Mouse (Mus musculus): Measurements from ENCODE around the gene Slc1a4. TPM values are rescaled to one million over a fixed set of nuclear protein-coding genes. Genes with fewer than 3 reads are reported as not detected.

Gene Slc1a4
- polyA plus RNA-seq, 1 experiment from 2014 or later, result 9.6 TPM

GRCm38 (mm10) chr11:20348466-20348865 lies 16.0 kb upstream of the Slc1a4 start:
- H3K27ac ChIP-seq (replicated peaks; ENCODE audit: low read depth, low read length), result no peak overlapping the region
- no peaks in the 10 kb centered on the region for H3K9me3 ChIP-seq (ENCODE audit: control insufficient read depth, low read length)
- no peaks in the 10 kb centered on the region for H3K27me3 ChIP-seq (ENCODE audit: control insufficient read depth, insufficient read depth, low read length)
- ATAC-seq (ENCODE audit: insufficient number of reproducible peaks, low FRiP score, low TSS enrichment, low read depth) (no peak), DNase-seq (ENCODE audit: low spot score) (no peak)
- H3K4me1 ChIP-seq (ENCODE audit: control insufficient read depth, insufficient read depth, low read length), result no peaks in the 10 kb centered on the region
- no peaks in the 10 kb centered on the region for H3K36me3 ChIP-seq (ENCODE audit: control insufficient read depth, insufficient read depth, low read length)
- 82% methylated on average over 2 of the region's 2 CpGs for WGBS
- H3K4me2 ChIP-seq (ENCODE audit: low read depth, severe bottlenecking), result no peak overlapping the region
- no peak overlapping the region for H3K9ac ChIP-seq (ENCODE audit: low read length)
- H3K4me3 ChIP-seq (ENCODE audit: low read depth, low read length), result no peak overlapping the region

DNA sequence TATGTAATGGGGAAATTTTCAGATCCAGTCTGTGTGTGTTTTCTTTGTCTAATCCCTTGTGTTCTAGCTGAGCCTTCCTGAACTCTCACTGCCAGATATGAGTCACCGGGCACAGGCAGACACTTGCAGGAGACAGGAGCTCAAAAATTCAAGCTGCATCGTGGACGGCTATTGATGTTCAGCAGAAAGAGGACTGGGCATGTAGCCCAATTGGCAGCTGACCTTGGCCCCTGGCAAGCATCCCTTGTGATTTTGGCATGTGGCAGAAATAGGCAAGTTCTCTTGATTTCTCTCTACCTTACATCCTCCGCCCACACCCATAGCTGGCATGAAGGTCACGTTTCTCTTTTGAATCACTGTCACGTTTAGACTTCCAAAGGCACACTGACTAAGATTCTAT lies 15.0 kb upstream of the Slc1a4 start:
- H3K4me3 ChIP-seq (ENCODE audit: low read depth, low read length), result no peak overlapping the region
- 92% methylated on average over 6 of the region's 6 CpGs for WGBS
- H3K4me2 ChIP-seq (ENCODE audit: low read depth, severe bottlenecking), result no peak overlapping the region
- H3K36me3 ChIP-seq (ENCODE audit: control insufficient read depth, insufficient read depth, low read length), result no peaks in the 10 kb centered on the region
- H3K27me3 ChIP-seq (ENCODE audit: control insufficient read depth, insufficient read depth, low read length), result no peaks in the 10 kb centered on the region
- ATAC-seq (ENCODE audit: insufficient number of reproducible peaks, low FRiP score, low TSS enrichment, low read depth) (no peak), DNase-seq (ENCODE audit: low spot score) (no peak)
- no peak overlapping the region for H3K9ac ChIP-seq (ENCODE audit: low read length)
- H3K9me3 ChIP-seq (ENCODE audit: control insufficient read depth, low read length), result no peaks in the 10 kb centered on the region
- no peaks in the 10 kb centered on the region for H3K4me1 ChIP-seq (ENCODE audit: control insufficient read depth, insufficient read depth, low read length)
- no peak overlapping the region for H3K27ac ChIP-seq (replicated peaks; ENCODE audit: low read depth, low read length)

GRCm38 (mm10) chr11:20346369-20346768 lies 13.9 kb upstream of the Slc1a4 start:
- DNase-seq (ENCODE audit: low spot score), result no peak
- no peak overlapping the region for H3K4me2 ChIP-seq (ENCODE audit: low read depth, severe bottlenecking)
- 82% methylated on average over 2 of the region's 2 CpGs for WGBS

GRCm38 (mm10) chr11:20343952-20344351 lies 11.4 kb upstream of the Slc1a4 start:
- H3K4me2 ChIP-seq (ENCODE audit: low read depth, severe bottlenecking), result no peak overlapping the region
- no peaks in the 10 kb centered on the region for H3K9me3 ChIP-seq (ENCODE audit: control insufficient read depth, low read length)
- no peak overlapping the region for H3K27ac ChIP-seq (replicated peaks; ENCODE audit: low read depth, low read length)
- H3K9ac ChIP-seq (ENCODE audit: low read length), result no peak overlapping the region
- no peak overlapping the region for H3K4me3 ChIP-seq (ENCODE audit: low read depth, low read length)
- DNase-seq (ENCODE audit: low spot score), result no peak
- no peaks in the 10 kb centered on the region for H3K27me3 ChIP-seq (ENCODE audit: control insufficient read depth, insufficient read depth, low read length)
- ATAC-seq (ENCODE audit: insufficient number of reproducible peaks, low FRiP score, low TSS enrichment, low read depth), result no peak
- WGBS, result 93% methylated on average over 4 of the region's 4 CpGs
- H3K4me1 ChIP-seq (ENCODE audit: control insufficient read depth, insufficient read depth, low read length), result no peaks in the 10 kb centered on the region
- no peaks in the 10 kb centered on the region for H3K36me3 ChIP-seq (ENCODE audit: control insufficient read depth, insufficient read depth, low read length)

More at GRCm38 (mm10) chr11:20346369-20346768, 13.9 kb upstream of the Slc1a4 start:
- Histone ChIP-seq H3K9ac (ENCODE audit: low read length) (no peak overlapping the region), H3K27ac (replicated peaks; ENCODE audit: low read depth, low read length) (no peak overlapping the region), H3K4me1 (ENCODE audit: control insufficient read depth, insufficient read depth, low read length) (no peaks in the 10 kb centered on the region), H3K36me3 (ENCODE audit: control insufficient read depth, insufficient read depth, low read length) (no peaks in the 10 kb centered on the region), H3K4me3 (ENCODE audit: low read depth, low read length) (no peak overlapping the region), H3K9me3 (ENCODE audit: control insufficient read depth, low read length) (no peaks in the 10 kb centered on the region), H3K27me3 (ENCODE audit: control insufficient read depth, insufficient read depth, low read length) (no peaks in the 10 kb centered on the region)
- no peak for ATAC-seq (ENCODE audit: insufficient number of reproducible peaks, low FRiP score, low TSS enrichment, low read depth)

- H3K27ac ChIP-seq (replicated peaks; ENCODE audit: low read depth, low read length), result no peak overlapping the region
- DNase-seq (ENCODE audit: low spot score) (no peak), ATAC-seq (ENCODE audit: insufficient number of reproducible peaks, low FRiP score, low TSS enrichment, low read depth) (no peak)
- no peaks in the 10 kb centered on the region for H3K9me3 ChIP-seq (ENCODE audit: control insufficient read depth, low read length)
- WGBS, result 59% methylated on average over 1 of the region's 1 CpGs
- no peaks in the 10 kb centered on the region for H3K36me3 ChIP-seq (ENCODE audit: control insufficient read depth, insufficient read depth, low read length)
- H3K9ac ChIP-seq (ENCODE audit: low read length), result no peak overlapping the region
- H3K27me3 ChIP-seq (ENCODE audit: control insufficient read depth, insufficient read depth, low read length), result no peaks in the 10 kb centered on the region
- no peaks in the 10 kb centered on the region for H3K4me1 ChIP-seq (ENCODE audit: control insufficient read depth, insufficient read depth, low read length)
- H3K4me3 ChIP-seq (ENCODE audit: low read depth, low read length), result no peak overlapping the region
- no peak overlapping the region for H3K4me2 ChIP-seq (ENCODE audit: low read depth, severe bottlenecking)
Measured at GRCm38 (mm10) chr11:20341598-20341997, 9.1 kb upstream of the Slc1a4 start.

- no peaks in the 10 kb centered on the region for H3K9me3 ChIP-seq (ENCODE audit: control insufficient read depth, low read length)
- no peak overlapping the region for H3K4me2 ChIP-seq (ENCODE audit: low read depth, severe bottlenecking)
- no peak overlapping the region for H3K9ac ChIP-seq (ENCODE audit: low read length)
- 75% methylated on average over 2 of the region's 2 CpGs for WGBS
- no peaks in the 10 kb centered on the region for H3K27me3 ChIP-seq (ENCODE audit: control insufficient read depth, insufficient read depth, low read length)
- ATAC-seq (ENCODE audit: insufficient number of reproducible peaks, low FRiP score, low TSS enrichment, low read depth) (no peak), DNase-seq (ENCODE audit: low spot score) (no peak)
- no peaks in the 10 kb centered on the region for H3K4me1 ChIP-seq (ENCODE audit: control insufficient read depth, insufficient read depth, low read length)
- no peak overlapping the region for H3K4me3 ChIP-seq (ENCODE audit: low read depth, low read length)
- no peaks in the 10 kb centered on the region for H3K36me3 ChIP-seq (ENCODE audit: control insufficient read depth, insufficient read depth, low read length)
- H3K27ac ChIP-seq (replicated peaks; ENCODE audit: low read depth, low read length), result no peak overlapping the region
Measured at GRCm38 (mm10) chr11:20338703-20339102, 6.2 kb upstream of the Slc1a4 start.

GRCm38 (mm10) chr11:20334301-20334700 lies 1.8 kb upstream of the Slc1a4 start:
- H3K4me1 ChIP-seq (ENCODE audit: control insufficient read depth, insufficient read depth, low read length), result no peaks in the 10 kb centered on the region
- DNase-seq (ENCODE audit: low spot score), result no peak
- WGBS, result 23% methylated on average over 1 of the region's 1 CpGs
- H3K27me3 ChIP-seq (ENCODE audit: control insufficient read depth, insufficient read depth, low read length), result no peaks in the 10 kb centered on the region
- no peak overlapping the region for H3K9ac ChIP-seq (ENCODE audit: low read length)
- no peak overlapping the region for H3K27ac ChIP-seq (replicated peaks; ENCODE audit: low read depth, low read length)
- H3K4me2 ChIP-seq (ENCODE audit: low read depth, severe bottlenecking), result no peak overlapping the region
- H3K9me3 ChIP-seq (ENCODE audit: control insufficient read depth, low read length), result no peaks in the 10 kb centered on the region
- H3K4me3 ChIP-seq (ENCODE audit: low read depth, low read length), result no peak overlapping the region
- no peak for ATAC-seq (ENCODE audit: insufficient number of reproducible peaks, low FRiP score, low TSS enrichment, low read depth)
- H3K36me3 ChIP-seq (ENCODE audit: control insufficient read depth, insufficient read depth, low read length), result no peaks in the 10 kb centered on the region

- DNase-seq (ENCODE audit: low spot score) (peak; percentile 62), ATAC-seq (ENCODE audit: insufficient number of reproducible peaks, low FRiP score, low TSS enrichment, low read depth) (peak; percentile 27)
- Histone ChIP-seq H3K4me2 (ENCODE audit: low read depth, severe bottlenecking) (peak overlapping the region; percentile 80), H3K4me3 (ENCODE audit: low read depth, low read length) (peak overlapping the region; percentile 54), H3K36me3 (ENCODE audit: control insufficient read depth, insufficient read depth, low read length) (no peaks in the 10 kb centered on the region), H3K9me3 (ENCODE audit: control insufficient read depth, low read length) (no peaks in the 10 kb centered on the region), H3K4me1 (ENCODE audit: control insufficient read depth, insufficient read depth, low read length) (no peaks in the 10 kb centered on the region), H3K27me3 (ENCODE audit: control insufficient read depth, insufficient read depth, low read length) (no peaks in the 10 kb centered on the region), H3K9ac (ENCODE audit: low read length) (peak overlapping the region; percentile 74), H3K27ac (replicated peaks; ENCODE audit: low read depth, low read length) (peak overlapping the region; percentile 90; the same call in 1 of the 2 replicates)
- WGBS, result under 1% methylated on average over 61 of the region's 61 CpGs
Measured at GRCm38 (mm10) chr11:20331690-20332537, 599 bp downstream of the Slc1a4 start.

Measured in limb, embryonic 11.5 days (tissue).